Mouse (Mus musculus) CH12.LX (cell line): ENCODE data around the gene Cic. TPM values are rescaled to one million over a fixed set of nuclear protein-coding genes. Genes with fewer than 3 reads are reported as not detected.

ENCODE experiments used
- DNase-seq: peaks from one replicate; pipeline ENCODE4 v3.0.0-alpha.2; 2013; ENCODE audit errors: extremely low read depth
- H3K27ac ChIP-seq: 2 replicates; pipeline ENCODE4 v1.5.1; 2012; ENCODE audit warnings: low read depth, mild to moderate bottlenecking, control low read depth, moderate library complexity; ENCODE audit not compliant: insufficient read depth
- H3K27me3 ChIP-seq: replicated peaks from 2 replicates; pipeline ENCODE3; 2012; ENCODE audit warnings: inconsistent platforms
- H3K36me3 ChIP-seq, 2 experiments: replicated peaks in 1 of 2; 2 replicates each; pipeline versions ENCODE3 to v1.6.1; 2012; ENCODE audit warnings: inconsistent platforms in 1 of 2, low read length in 1 of 2, mild to moderate bottlenecking in 1 of 2, mixed read lengths in 1 of 2, moderate library complexity in 1 of 2; ENCODE audit not compliant: control insufficient read depth in 1 of 2, insufficient read depth in 1 of 2
- H3K4me1 ChIP-seq, 2 experiments: 2 replicates each; pipeline ENCODE4 v1.6.1; 2012; ENCODE audit warnings: inconsistent platforms in 1 of 2, moderate library complexity in 1 of 2; ENCODE audit not compliant: insufficient read depth in 2 of 2, control insufficient read depth in 1 of 2
- H3K4me2 ChIP-seq: 2 replicates; pipeline ENCODE4 v1.6.1; 2012; ENCODE audit warnings: low read depth, mild to moderate bottlenecking, control low read depth; ENCODE audit not compliant: poor library complexity, insufficient read depth, severe bottlenecking
- H3K4me3 ChIP-seq, 3 experiments: fragments of 150-350 bp in 1 of 3; sonication (generic) in 1 of 3; replicated peaks in 1 of 3; 2 replicates each; pipeline versions ENCODE3 to v1.5.1; 2011 to 2012; ENCODE audit warnings: low read depth in 2 of 3, low read length in 2 of 3, mild to moderate bottlenecking in 2 of 3, moderate library complexity in 2 of 3, control low read depth in 1 of 3, improper control_type of control experiment in 1 of 3, inconsistent platforms in 1 of 3, mixed read lengths in 1 of 3; ENCODE audit not compliant: poor library complexity in 1 of 3
- H3K79me2 ChIP-seq: replicated peaks from 2 replicates; pipeline ENCODE4 v1.6.1; 2012; ENCODE audit warnings: mild to moderate bottlenecking, moderate library complexity; ENCODE audit not compliant: control insufficient read depth, poor library complexity, insufficient read depth, severe bottlenecking; ENCODE audit errors: extremely low read depth
- H3K9ac ChIP-seq: 2 replicates; pipeline ENCODE4 v1.6.1; 2012; ENCODE audit warnings: low read depth, mild to moderate bottlenecking, control low read depth, moderate library complexity; ENCODE audit not compliant: insufficient read depth
- H3K9me3 ChIP-seq: replicated peaks from 2 replicates; pipeline ENCODE3; 2012; ENCODE audit warnings: low read length, inconsistent platforms, mixed read lengths
- BHLHE40 ChIP-seq: IDR thresholded peaks from 2 replicates; pipeline ENCODE4 v1.6.1; 2011; ENCODE audit warnings: mild to moderate bottlenecking, low read depth, low read length, improper control_type of control experiment
- CHD1 ChIP-seq: IDR thresholded peaks from 2 replicates; pipeline ENCODE4 v1.6.1; 2012; ENCODE audit warnings: low read depth, low read length, improper control_type of control experiment, inconsistent platforms
- E2F4 ChIP-seq: IDR thresholded peaks from 2 replicates; pipeline ENCODE4 v1.6.1; 2011; ENCODE audit warnings: low read depth, low read length, improper control_type of control experiment; ENCODE audit not compliant: insufficient replicate concordance
- ELF1 ChIP-seq: IDR thresholded peaks from 2 replicates; pipeline ENCODE4 v1.6.1; 2014; ENCODE audit warnings: low read depth, mild to moderate bottlenecking, inconsistent platforms, low read length, improper control_type of control experiment
- EP300 ChIP-seq: IDR thresholded peaks from 2 replicates; pipeline ENCODE4 v1.6.1; 2011; ENCODE audit warnings: low read length, improper control_type of control experiment
- ETS1 ChIP-seq: conservative IDR thresholded peaks from 2 replicates; pipeline ENCODE4 v1.6.1; 2012; ENCODE audit warnings: low read depth, mild to moderate bottlenecking, inconsistent platforms, low read length, improper control_type of control experiment, moderate library complexity
- HCFC1 ChIP-seq: IDR thresholded peaks from 2 replicates; pipeline ENCODE4 v1.6.1; 2012; ENCODE audit warnings: low read depth, mild to moderate bottlenecking, inconsistent platforms, low read length, improper control_type of control experiment
- IRF4 ChIP-seq: IDR thresholded peaks from 2 replicates; pipeline ENCODE4 v1.6.1; 2014; ENCODE audit warnings: low read depth, mild to moderate bottlenecking, inconsistent platforms, low read length, improper control_type of control experiment
- JUND ChIP-seq: conservative IDR thresholded peaks from 2 replicates; pipeline ENCODE4 v1.6.1; 2011; ENCODE audit warnings: low read depth, low read length, improper control_type of control experiment
- KAT2A ChIP-seq: IDR thresholded peaks from 2 replicates; pipeline ENCODE4 v1.6.1; 2012; ENCODE audit warnings: low read length, improper control_type of control experiment, inconsistent platforms; ENCODE audit not compliant: insufficient replicate concordance
- MAFK ChIP-seq: IDR thresholded peaks from 2 replicates; pipeline ENCODE4 v1.6.1; 2011; ENCODE audit warnings: low read length, improper control_type of control experiment; ENCODE audit not compliant: insufficient replicate concordance
- MAX ChIP-seq: IDR thresholded peaks from 2 replicates; pipeline ENCODE4 v1.6.1; 2011; ENCODE audit warnings: low read length, improper control_type of control experiment
- MAZ ChIP-seq: IDR thresholded peaks from 2 replicates; pipeline ENCODE4 v1.6.1; 2012; ENCODE audit warnings: low read depth, mild to moderate bottlenecking, inconsistent platforms, low read length, improper control_type of control experiment, moderate library complexity
- MYC ChIP-seq: IDR thresholded peaks from 2 replicates; pipeline ENCODE4 v1.6.1; 2011; ENCODE audit warnings: low read depth, mild to moderate bottlenecking, improper control_type of control experiment, low read length
- PAX5 ChIP-seq: IDR thresholded peaks from 2 replicates; pipeline ENCODE4 v1.6.1; 2012; ENCODE audit warnings: low read length, inconsistent platforms, mixed read lengths
- POLR2A ChIP-seq: IDR thresholded peaks from 2 replicates; pipeline ENCODE4 v1.6.1; 2011; ENCODE audit warnings: low read depth, mild to moderate bottlenecking, improper control_type of control experiment, low read length
- POLR2AphosphoS2 ChIP-seq: IDR thresholded peaks from 2 replicates; pipeline ENCODE4 v1.6.1; 2011; ENCODE audit warnings: low read depth, low read length, improper control_type of control experiment
- RCOR1 ChIP-seq: conservative IDR thresholded peaks from 2 replicates; pipeline ENCODE4 v1.6.1; 2012; ENCODE audit warnings: low read depth, mild to moderate bottlenecking, inconsistent platforms, low read length, improper control_type of control experiment
- SIN3A ChIP-seq: IDR thresholded peaks from 2 replicates; pipeline ENCODE4 v1.6.1; 2012; ENCODE audit warnings: low read length, improper control_type of control experiment, inconsistent platforms
- TCF12 ChIP-seq: IDR thresholded peaks from 2 replicates; pipeline ENCODE4 v1.6.1; 2014; ENCODE audit warnings: low read depth, mild to moderate bottlenecking, inconsistent platforms, low read length, improper control_type of control experiment
- UBTF ChIP-seq: IDR thresholded peaks from 2 replicates; pipeline ENCODE4 v1.6.1; 2012; ENCODE audit warnings: low read depth, mild to moderate bottlenecking, inconsistent platforms, low read length, improper control_type of control experiment, moderate library complexity
- USF1 ChIP-seq: IDR thresholded peaks from 2 replicates; pipeline ENCODE4 v1.6.1; 2014; ENCODE audit warnings: low read depth, mild to moderate bottlenecking, inconsistent platforms, low read length, improper control_type of control experiment
- USF2 ChIP-seq: conservative IDR thresholded peaks from 2 replicates; pipeline ENCODE4 v1.6.1; 2011; ENCODE audit warnings: low read depth, low read length, improper control_type of control experiment
- ZKSCAN1 ChIP-seq: IDR thresholded peaks from 2 replicates; pipeline ENCODE4 v1.6.1; 2012; ENCODE audit warnings: low read depth, inconsistent platforms, low read length, improper control_type of control experiment, borderline replicate concordance
- ZMIZ1 ChIP-seq: IDR thresholded peaks from 2 replicates; pipeline ENCODE4 v1.6.1; 2012; ENCODE audit warnings: low read depth, mild to moderate bottlenecking, inconsistent platforms, low read length, improper control_type of control experiment
- ZNF384 ChIP-seq: IDR thresholded peaks from 2 replicates; pipeline ENCODE4 v1.6.1; 2012; ENCODE audit warnings: low read depth, low read length, improper control_type of control experiment, inconsistent platforms
- dilution Hi-C: fragments of 300-500 bp; cut with MboI; formaldehyde crosslinking; loops from 2 replicates; pipeline ENCODE4 v1.14.3; 2020; ENCODE audit warnings: low sequenced_read_pairs; ENCODE audit not compliant: extremely low pct_unique_long_range_greater_than_20kb, extremely low pct_ligation_motif_present
- in situ Hi-C: fragments of 300-500 bp; cut with MboI; formaldehyde crosslinking; loops from 3 replicates; pipeline ENCODE4 v1.14.3; 2019; ENCODE audit warnings: low sequenced_read_pairs, low pct_ligation_motif_present, low pct_unique_long_range_greater_than_20kb, mixed read lengths
- polyA plus RNA-seq: library from polyadenylated mRNA; unstranded; fragments of >175 nt; gene quantifications from 2 replicates; pipeline ENCODE4 v1.2.1, GENCODE M21; 2012; ENCODE audit warnings: low read depth; ENCODE audit not compliant: insufficient read length
- total RNA-seq, 2 experiments: library from RNA; depleted of rRNA; stranded (reverse); fragments of 300-350 nt in 1 of 2; fragments of >200 nt in 1 of 2; gene quantifications; 2 replicates each; pipeline ENCODE4 v1.2.3; 2012 to 2014

The Cic gene
- total and polyA plus RNA-seq, 3 experiments = 2.5 to 34.5 (median 21.7) TPM

GRCm38 (mm10) chr7:25317446-25317999 lies 50.0 kb downstream of the Cic start:
- no peak overlapping the region for H3K27ac ChIP-seq
- H3K9me3 ChIP-seq = peaks cover 2% of the 10 kb centered on the region
- peaks cover 39% of the 10 kb centered on the region for H3K27me3 ChIP-seq
- H3K36me3 ChIP-seq = no peaks in the 10 kb centered on the region
- H3K79me2 ChIP-seq = no peaks in the 10 kb centered on the region
- TF ChIP-seq USF1 = no peak
- no peak for TF ChIP-seq MAX
- TF ChIP-seq TCF12 = no peak
- TF ChIP-seq ELF1 = no peak
- TF ChIP-seq HCFC1 = no peak
- TF ChIP-seq RCOR1 = no peak
- TF ChIP-seq ZNF384 = no peak
- no peak for TF ChIP-seq MYC
- TF ChIP-seq SIN3A = no peak
- TF ChIP-seq POLR2A = no peak
- TF ChIP-seq ZKSCAN1 = no peak
- TF ChIP-seq MAZ = no peak
- no peak for TF ChIP-seq UBTF
- TF ChIP-seq IRF4 = no peak
- no peak for TF ChIP-seq KAT2A
- no peak for TF ChIP-seq BHLHE40
- TF ChIP-seq POLR2AphosphoS2 = no peak
- TF ChIP-seq USF2 = no peak
- TF ChIP-seq, all 38 proteins: peak for 0
- Histone ChIP-seq H3K9ac (no peak overlapping the region), H3K4me3 (no peak overlapping the region), H3K4me1 (peaks cover 7 to 14% of the 10 kb centered on the region in 2 experiments; a peak in 3 of 4 replicates), H3K4me2 (no peak overlapping the region)
- in situ Hi-C loops (no loop called here), dilution Hi-C loops (no loop called here)
- no peak for DNase-seq

GRCm38 (mm10) chr7:25322058-25322484 lies 54.6 kb downstream of the Cic start:
- no peak overlapping the region for H3K4me2 ChIP-seq
- no peaks in the 10 kb centered on the region for H3K4me1 ChIP-seq
- no peak overlapping the region for H3K27ac ChIP-seq
- peaks cover 10% of the 10 kb centered on the region for H3K27me3 ChIP-seq
- H3K79me2 ChIP-seq = no peaks in the 10 kb centered on the region
- dilution Hi-C loops = no loop called here
- no peak overlapping the region for H3K4me3 ChIP-seq
- H3K36me3 ChIP-seq = no peaks in the 10 kb centered on the region
- H3K9ac ChIP-seq = no peak overlapping the region
- no peak for DNase-seq
- peaks cover 5% of the 10 kb centered on the region for H3K9me3 ChIP-seq
- TF ChIP-seq ZNF384 (no peak), CHD1 (no peak), ZKSCAN1 (no peak), PAX5 (no peak), ELF1 (no peak), USF2 (no peak), JUND (no peak), ETS1 (no peak), EP300 (no peak), KAT2A (no peak), MYC (no peak), BHLHE40 (no peak), TCF12 (no peak), ZMIZ1 (no peak), USF1 (no peak), MAX (no peak), UBTF (no peak), E2F4 (no peak), MAZ (no peak), MAFK (no peak)
- in situ Hi-C loops = no loop called here
